Mouse (Mus musculus): ENCODE results near the gene Lrmda.

Gene Lrmda

GRCm38 (mm10) chr14:22091306-22091705 is 71.8 kb downstream of the Lrmda start:
- DNase-seq (ENCODE audit: low spot score in 2 of 2), result no peak

GRCm38 (mm10) chr14:22093124-22093523 is 73.6 kb downstream of the Lrmda start:
- no peak for DNase-seq (ENCODE audit: low spot score in 2 of 2)

GRCm38 (mm10) chr14:22101961-22102805 is 82.7 kb downstream of the Lrmda start:
- DNase-seq (ENCODE audit: low spot score in 2 of 2), result no peak

GRCm38 (mm10) chr14:22105855-22106254 is 86.3 kb downstream of the Lrmda start:
- no peak for DNase-seq (ENCODE audit: low spot score in 2 of 2)

- no peak for DNase-seq (ENCODE audit: low spot score in 2 of 2)
Observed at GRCm38 (mm10) chr14:22106777-22107176, 87.3 kb downstream of the Lrmda start.

GRCm38 (mm10) chr14:22109423-22109822 is 89.9 kb downstream of the Lrmda start:
- no peak for DNase-seq (ENCODE audit: low spot score in 2 of 2)

- DNase-seq (ENCODE audit: low spot score in 2 of 2), result no peak
Observed at GRCm38 (mm10) chr14:22113463-22114361, 94.2 kb downstream of the Lrmda start.

GRCm38 (mm10) chr14:22114651-22115351 is 95.3 kb downstream of the Lrmda start:
- no peak for DNase-seq (ENCODE audit: low spot score in 2 of 2)

- no peak for DNase-seq (ENCODE audit: low spot score in 2 of 2)
Observed at GRCm38 (mm10) chr14:22118096-22118495, 98.6 kb downstream of the Lrmda start.

- DNase-seq (ENCODE audit: low spot score in 2 of 2), result no peak
Observed at GRCm38 (mm10) chr14:22118512-22118911, 99.0 kb downstream of the Lrmda start.

GRCm38 (mm10) chr14:22126276-22126675 is 106.8 kb downstream of the Lrmda start:
- no peak for DNase-seq (ENCODE audit: low spot score in 2 of 2)

- no peak for DNase-seq (ENCODE audit: low spot score in 2 of 2)
Observed at GRCm38 (mm10) chr14:22126859-22127258, 107.3 kb downstream of the Lrmda start.

- no peak for DNase-seq (ENCODE audit: low spot score in 2 of 2)
Observed at GRCm38 (mm10) chr14:22130950-22131585, 111.6 kb downstream of the Lrmda start.

GRCm38 (mm10) chr14:22139281-22139680 is 119.8 kb downstream of the Lrmda start:
- no peak for DNase-seq (ENCODE audit: low spot score in 2 of 2)

- no peak for DNase-seq (ENCODE audit: low spot score in 2 of 2)
Observed at GRCm38 (mm10) chr14:22144014-22144413, 124.5 kb downstream of the Lrmda start.

- no peak for DNase-seq (ENCODE audit: low spot score in 2 of 2)
Observed at GRCm38 (mm10) chr14:22145863-22146262, 126.4 kb downstream of the Lrmda start.

- no peak for DNase-seq (ENCODE audit: low spot score in 2 of 2)
Observed at GRCm38 (mm10) chr14:22146508-22147044, 127.1 kb downstream of the Lrmda start.

- no peak for DNase-seq (ENCODE audit: low spot score in 2 of 2)
Observed at GRCm38 (mm10) chr14:22147341-22148024, 128.0 kb downstream of the Lrmda start.

GRCm38 (mm10) chr14:22152701-22153100 is 133.2 kb downstream of the Lrmda start:
- no peak for DNase-seq (ENCODE audit: low spot score in 2 of 2)

- no peak for DNase-seq (ENCODE audit: low spot score in 2 of 2)
Observed at GRCm38 (mm10) chr14:22154096-22154495, 134.6 kb downstream of the Lrmda start.

GRCm38 (mm10) chr14:22155034-22155433 is 135.5 kb downstream of the Lrmda start:
- DNase-seq (ENCODE audit: low spot score in 2 of 2), result no peak

Measured in spleen, postnatal 36 days (tissue).